Mouse (Mus musculus): ENCODE data around the gene Cfh. TPM values are rescaled to one million over a fixed set of nuclear protein-coding genes. Genes with fewer than 3 reads are reported as not detected.
A peak's percentile ranks its signal among the peaks of the same experiment; 100 is the strongest.
"Not testable (repeated sequence)": the region's sequence is repeated elsewhere in the genome, so short reads cannot be mapped to it uniquely, and the experiment has no call there.

Gene Cfh
- 7.6 and 8.1 TPM in 2 replicates for polyA plus RNA-seq (2011; ENCODE audit: insufficient read length, low read depth, missing spikeins)

DNA sequence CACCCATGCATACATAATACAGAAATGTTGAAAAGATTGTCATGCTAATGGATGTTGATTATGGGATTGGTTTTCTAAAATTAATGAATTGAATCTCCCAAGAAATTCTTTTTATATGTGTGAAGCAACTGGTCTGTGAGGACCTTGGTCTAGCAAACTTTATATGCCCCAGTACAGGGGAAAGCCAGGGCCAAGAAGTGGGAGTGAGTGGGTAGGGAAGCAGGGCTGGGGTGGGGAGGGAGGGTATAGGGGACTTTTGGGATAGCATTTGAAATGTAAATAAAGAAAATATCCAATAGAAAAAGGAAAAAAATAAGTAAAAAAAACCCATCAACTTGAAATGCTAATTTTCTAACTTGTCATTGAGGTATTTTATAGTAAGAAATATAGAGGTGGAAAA, at the start of gene Cfh:
Gene Cfh, minus strand, starts transcription at position 101 of the 400 bp plus-strand sequence.
- H3K4me1 ChIP-seq (ENCODE audit: control insufficient read depth, insufficient read depth, low read length); H3K4me3 ChIP-seq (ENCODE audit: insufficient read depth, low read length): not testable (repeated sequence)
- peak within 1 kb of the TSS; percentile 47; the same call in 1 of the 2 replicates for H3K27ac ChIP-seq (ENCODE audit: insufficient read depth, low read length)

DNA sequence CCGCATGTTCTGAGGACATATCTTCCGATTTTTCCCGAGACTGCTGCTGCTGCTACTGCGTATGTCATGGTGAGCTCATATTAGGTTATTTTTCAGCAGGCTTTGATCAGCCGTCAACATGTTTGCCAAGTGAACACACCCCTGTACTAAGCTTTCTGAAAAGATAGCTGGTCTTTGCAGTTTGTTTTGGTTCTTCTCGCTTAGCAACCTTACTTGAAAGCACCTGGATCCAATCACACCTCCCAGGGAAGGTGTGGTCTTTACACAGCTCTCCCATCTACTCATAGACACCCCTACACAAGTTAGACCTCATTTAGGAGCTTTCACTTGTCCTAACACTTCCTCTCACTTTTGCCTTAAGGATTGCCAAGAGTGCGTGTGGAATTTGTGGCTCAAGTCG, 43.1 kb upstream of the Cfh start:
- Histone ChIP-seq H3K4me3 (ENCODE audit: insufficient read depth, low read length) (no peak overlapping the region), H3K4me1 (ENCODE audit: control insufficient read depth, insufficient read depth, low read length) (no peaks in the 10 kb centered on the region), H3K27ac (ENCODE audit: insufficient read depth, low read length) (no peak overlapping the region)
- TF ChIP-seq CTCF (IDR thresholded peaks at IDR 0.05; ENCODE audit: borderline replicate concordance, insufficient read depth, low read length) (no peak), POLR2A (IDR thresholded peaks at IDR 0.05; ENCODE audit: low read depth, low read length) (no peak)

DNA sequence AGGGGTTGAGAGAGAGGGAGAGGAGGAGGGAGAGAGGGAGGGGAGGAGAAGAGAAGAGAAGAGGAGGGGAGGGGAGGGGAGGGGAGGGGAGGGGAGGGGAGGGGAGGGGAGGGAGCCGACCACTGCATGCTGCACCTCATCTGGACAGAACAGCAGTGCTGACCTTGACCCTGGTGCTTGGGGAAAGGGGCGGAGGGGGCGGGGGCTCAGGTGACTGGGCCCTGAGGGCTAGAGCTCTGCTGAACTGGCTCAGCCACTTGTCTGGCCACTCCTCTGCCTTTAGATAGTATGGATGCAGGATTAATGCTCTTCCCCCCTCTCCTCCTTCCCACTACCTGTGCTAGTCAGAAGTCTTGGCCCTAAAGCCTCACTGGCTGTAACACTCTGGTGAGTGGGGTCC, 41.7 kb upstream of the Cfh start:
- H3K4me3 ChIP-seq (ENCODE audit: insufficient read depth, low read length), result no peak overlapping the region
- H3K4me1 ChIP-seq (ENCODE audit: control insufficient read depth, insufficient read depth, low read length), result no peaks in the 10 kb centered on the region
- no peak overlapping the region for H3K27ac ChIP-seq (ENCODE audit: insufficient read depth, low read length)
- TF ChIP-seq CTCF (IDR thresholded peaks at IDR 0.05; ENCODE audit: borderline replicate concordance, insufficient read depth, low read length), result no peak
- no peak for TF ChIP-seq POLR2A (IDR thresholded peaks at IDR 0.05; ENCODE audit: low read depth, low read length)

DNA sequence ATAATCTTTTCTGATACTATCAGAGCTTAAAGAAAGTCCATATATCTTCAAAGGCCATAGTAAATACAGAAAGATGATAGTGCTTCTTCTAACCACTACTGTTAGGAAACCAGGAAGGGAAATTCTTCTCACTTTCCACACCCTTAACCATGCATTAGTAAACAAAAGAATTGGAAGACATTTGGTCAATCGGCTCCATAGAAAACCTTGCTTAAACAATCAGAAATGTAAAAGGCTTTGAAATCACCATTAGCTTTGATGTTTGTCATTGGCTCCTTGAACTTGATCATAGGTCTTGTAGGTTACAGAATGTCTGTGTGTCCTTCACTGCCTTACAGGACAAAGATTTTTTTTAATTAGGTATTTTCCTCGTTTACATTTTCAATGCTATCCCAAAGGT, 21.8 kb upstream of the Cfh start:
- H3K4me1 ChIP-seq (ENCODE audit: control insufficient read depth, insufficient read depth, low read length), result no peaks in the 10 kb centered on the region
- TF ChIP-seq POLR2A (IDR thresholded peaks at IDR 0.05; ENCODE audit: low read depth, low read length) (no peak), CTCF (IDR thresholded peaks at IDR 0.05; ENCODE audit: borderline replicate concordance, insufficient read depth, low read length) (no peak)
- H3K27ac ChIP-seq (ENCODE audit: insufficient read depth, low read length), result no peak overlapping the region
- no peak overlapping the region for H3K4me3 ChIP-seq (ENCODE audit: insufficient read depth, low read length)

DNA sequence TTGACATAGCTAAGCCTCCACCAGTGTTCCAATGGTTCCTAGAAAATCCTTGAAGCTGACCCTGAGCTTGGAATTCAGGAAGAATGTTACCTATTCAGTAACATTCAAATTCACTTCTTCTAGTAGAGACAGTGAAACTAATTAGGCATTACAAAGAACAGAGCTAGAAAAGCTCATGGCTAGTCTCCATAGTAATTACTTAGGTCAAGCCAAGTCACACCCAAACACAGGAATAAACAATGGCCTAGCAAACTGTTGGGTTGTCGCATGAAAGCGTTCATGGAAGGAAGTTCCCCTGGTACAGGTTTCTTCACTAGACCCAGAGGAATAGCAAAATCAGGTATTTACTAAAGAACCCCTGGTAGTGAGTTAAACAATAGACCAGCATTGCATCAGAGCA, 4.9 kb upstream of the Cfh start:
- not testable (repeated sequence) for H3K4me1 ChIP-seq (ENCODE audit: control insufficient read depth, insufficient read depth, low read length); H3K4me3 ChIP-seq (ENCODE audit: insufficient read depth, low read length); H3K27ac ChIP-seq (ENCODE audit: insufficient read depth, low read length)

DNA sequence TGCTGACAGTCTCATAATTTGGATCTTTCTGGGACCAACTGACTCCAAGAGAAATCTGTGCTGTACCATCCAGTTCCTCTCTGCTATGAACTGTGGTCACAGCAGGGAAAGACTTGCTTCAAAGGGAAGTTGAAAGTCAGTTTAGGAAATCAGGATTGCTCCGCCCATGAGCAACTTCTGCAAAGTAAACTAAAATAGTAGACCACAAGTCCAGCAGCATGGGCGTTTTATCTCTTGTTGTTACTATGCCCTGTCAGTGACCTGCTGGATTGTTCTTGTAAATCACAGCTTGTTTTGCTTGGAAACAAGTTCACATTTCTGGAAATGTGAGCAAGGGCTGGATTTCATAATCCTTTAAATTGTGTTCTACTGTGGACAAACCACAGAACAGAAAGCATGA, 356 bp downstream of the Cfh start:
- no peak for TF ChIP-seq CTCF (IDR thresholded peaks at IDR 0.05; ENCODE audit: borderline replicate concordance, insufficient read depth, low read length)
- no peak for TF ChIP-seq POLR2A (IDR thresholded peaks at IDR 0.05; ENCODE audit: low read depth, low read length)
- H3K4me3 ChIP-seq (ENCODE audit: insufficient read depth, low read length), result no peak overlapping the region
- H3K27ac ChIP-seq (ENCODE audit: insufficient read depth, low read length), result peak overlapping the region; percentile 47; the same call in 1 of the 2 replicates
- 0 out of 2 replicates have a peak, but pooled peaks cover 2% of the 10 kb centered on the region for H3K4me1 ChIP-seq (ENCODE audit: control insufficient read depth, insufficient read depth, low read length)

DNA sequence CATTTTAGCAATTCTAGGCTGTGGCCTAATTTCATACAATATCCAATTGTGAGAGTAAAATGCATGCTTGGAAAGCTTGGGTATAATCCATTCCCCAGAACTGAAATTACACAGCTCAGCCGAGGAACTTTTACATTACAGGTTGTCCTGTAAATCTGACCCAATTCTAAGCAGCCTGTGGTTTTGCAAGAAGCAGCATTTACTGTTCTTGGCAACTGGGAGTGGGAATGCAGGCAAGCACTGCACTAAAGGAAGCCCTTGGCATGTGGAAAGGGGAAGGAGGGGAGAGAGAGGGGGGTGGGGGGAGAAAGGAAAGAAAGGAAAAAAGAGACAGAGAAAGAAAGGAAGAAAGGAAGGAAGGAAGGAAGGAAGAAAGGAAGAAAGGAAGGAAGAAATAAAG, 3.4 kb downstream of the Cfh start:
- H3K27ac ChIP-seq (ENCODE audit: insufficient read depth, low read length), result no peak overlapping the region
- no peak overlapping the region for H3K4me3 ChIP-seq (ENCODE audit: insufficient read depth, low read length)
- TF ChIP-seq POLR2A (IDR thresholded peaks at IDR 0.05; ENCODE audit: low read depth, low read length), result no peak
- no peak for TF ChIP-seq CTCF (IDR thresholded peaks at IDR 0.05; ENCODE audit: borderline replicate concordance, insufficient read depth, low read length)

DNA sequence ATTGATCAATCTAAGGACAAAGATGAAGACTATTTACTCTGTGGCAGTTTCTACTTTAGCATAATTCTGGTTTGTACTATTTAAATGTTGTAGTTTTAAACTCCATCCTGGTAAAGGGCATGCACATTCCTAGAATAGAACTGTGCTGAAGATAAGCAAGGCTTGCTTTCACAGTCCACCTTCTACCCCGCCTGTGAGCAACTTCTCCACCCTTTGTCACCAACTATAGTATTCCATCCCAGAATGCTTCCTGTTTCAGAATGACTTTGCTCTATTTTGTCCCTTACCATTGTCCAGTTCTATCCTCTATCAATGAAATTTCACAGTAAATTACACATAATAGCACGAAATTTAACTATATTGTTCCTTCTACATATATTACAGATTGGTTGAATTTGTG, 8.1 kb downstream of the Cfh start:
- Histone ChIP-seq H3K4me3 (ENCODE audit: insufficient read depth, low read length) (no peak overlapping the region), H3K4me1 (ENCODE audit: control insufficient read depth, insufficient read depth, low read length) (no peaks in the 10 kb centered on the region), H3K27ac (ENCODE audit: insufficient read depth, low read length) (no peak overlapping the region)
- TF ChIP-seq CTCF (IDR thresholded peaks at IDR 0.05; ENCODE audit: borderline replicate concordance, insufficient read depth, low read length) (no peak), POLR2A (IDR thresholded peaks at IDR 0.05; ENCODE audit: low read depth, low read length) (no peak)

More for the DNA sequence above, 3.4 kb downstream of the Cfh start:
- H3K4me1 ChIP-seq (ENCODE audit: control insufficient read depth, insufficient read depth, low read length), result 0 out of 2 replicates have a peak, but pooled peaks cover 2% of the 10 kb centered on the region

DNA sequence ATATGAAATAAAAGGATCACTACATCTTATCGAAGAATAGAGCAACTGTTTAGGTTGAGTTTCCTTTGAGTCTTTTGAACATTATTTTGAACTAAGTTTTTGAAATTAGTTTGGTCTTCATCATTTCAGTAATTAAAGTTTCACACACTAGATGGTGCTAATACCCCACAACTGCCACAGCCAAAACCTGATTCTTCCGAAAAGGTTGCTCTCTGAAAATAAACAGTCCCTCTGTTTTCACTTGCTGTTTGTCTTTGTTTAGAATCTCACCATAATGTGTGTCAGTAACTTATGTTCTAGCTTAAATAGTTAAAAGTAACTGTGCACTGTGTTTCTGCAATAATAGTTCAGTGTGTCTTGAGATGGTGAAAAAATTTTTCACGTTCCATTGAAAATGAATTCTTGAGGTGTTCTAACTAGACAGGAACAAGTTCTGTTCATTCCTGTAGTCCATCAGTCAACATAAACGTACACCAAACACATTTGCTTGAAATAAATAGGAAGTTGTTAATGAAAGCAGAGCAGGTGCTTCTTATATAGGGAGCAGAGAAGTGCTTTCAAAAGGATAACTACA, 11.9 kb downstream of the Cfh start:
- Histone ChIP-seq H3K27ac (ENCODE audit: insufficient read depth, low read length) (no peak overlapping the region), H3K4me1 (ENCODE audit: control insufficient read depth, insufficient read depth, low read length) (no peaks in the 10 kb centered on the region), H3K4me3 (ENCODE audit: insufficient read depth, low read length) (no peak overlapping the region)
- TF ChIP-seq POLR2A (IDR thresholded peaks at IDR 0.05; ENCODE audit: low read depth, low read length) (no peak), CTCF (IDR thresholded peaks at IDR 0.05; ENCODE audit: borderline replicate concordance, insufficient read depth, low read length) (no peak)

DNA sequence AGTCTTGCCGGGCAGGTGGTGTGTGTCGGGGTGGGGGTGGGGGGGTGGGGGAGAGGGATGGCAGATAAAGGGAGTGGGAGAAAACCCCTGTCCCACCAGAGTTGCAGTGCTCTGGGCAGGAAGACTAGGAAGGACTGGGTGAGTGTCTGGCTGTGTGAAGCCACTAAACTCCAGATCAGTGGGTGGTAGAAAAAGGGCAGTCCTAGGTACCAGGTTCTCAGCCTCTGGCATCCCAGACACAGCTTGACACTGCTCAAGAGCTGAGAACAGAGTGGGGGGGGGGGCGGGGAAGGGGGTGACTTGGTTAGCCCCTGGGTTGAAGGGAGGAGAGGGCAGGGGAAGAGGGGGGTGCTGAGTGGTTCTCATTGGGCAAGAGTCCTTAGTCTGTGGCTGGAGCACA, 24.6 kb downstream of the Cfh start:
- TF ChIP-seq CTCF (IDR thresholded peaks at IDR 0.05; ENCODE audit: borderline replicate concordance, insufficient read depth, low read length) (no peak), POLR2A (IDR thresholded peaks at IDR 0.05; ENCODE audit: low read depth, low read length) (no peak)
- Histone ChIP-seq H3K27ac (ENCODE audit: insufficient read depth, low read length) (no peak overlapping the region), H3K4me1 (ENCODE audit: control insufficient read depth, insufficient read depth, low read length) (no peaks in the 10 kb centered on the region), H3K4me3 (ENCODE audit: insufficient read depth, low read length) (no peak overlapping the region)

DNA sequence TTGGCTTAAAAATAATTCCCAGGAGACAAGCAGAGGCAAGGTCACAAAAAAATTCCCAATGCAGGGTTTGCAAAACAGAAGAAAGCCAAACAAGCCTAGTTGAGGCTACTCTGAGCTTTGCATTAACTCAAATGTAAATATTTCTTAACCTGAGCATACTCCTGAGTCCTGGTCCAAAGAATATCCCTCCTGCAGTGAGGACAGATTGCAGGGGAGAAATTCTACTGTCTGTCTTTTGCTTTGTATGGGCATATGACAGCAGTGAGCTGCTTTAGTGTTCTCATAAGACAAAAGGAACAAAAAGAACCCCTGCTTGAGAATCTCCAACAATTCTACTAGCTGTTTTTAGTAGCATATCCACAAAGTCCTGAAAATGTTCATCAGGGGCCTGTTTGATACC, 114.1 kb downstream of the Cfh start:
- H3K4me3 ChIP-seq (ENCODE audit: insufficient read depth, low read length), result no peak overlapping the region
- no peaks in the 10 kb centered on the region for H3K4me1 ChIP-seq (ENCODE audit: control insufficient read depth, insufficient read depth, low read length)
- TF ChIP-seq CTCF (IDR thresholded peaks at IDR 0.05; ENCODE audit: borderline replicate concordance, insufficient read depth, low read length), result no peak
- TF ChIP-seq POLR2A (IDR thresholded peaks at IDR 0.05; ENCODE audit: low read depth, low read length), result no peak
- H3K27ac ChIP-seq (ENCODE audit: insufficient read depth, low read length), result no peak overlapping the region

Other genes with a start within 250 kb of the Cfh start
- gene Kcnt2, start 62.4 kb upstream of the Cfh start, polyA plus RNA-seq (2011; ENCODE audit: insufficient read length, low read depth, missing spikeins), result 1.8 and 6.2 TPM in 2 replicates

Data from embryonic fibroblast, embryonic 13.5 days (primary cell).